Mouse (Mus musculus) liver, embryonic 16.5 days (tissue): ENCODE results near the gene Enkd1. TPM values are rescaled to one million over a fixed set of nuclear protein-coding genes. Genes with fewer than 3 reads are reported as not detected.

Experiments used
- ATAC-seq: fragments of 200-750 bp; cut with Nextera tagmentation; 2 replicates; pipeline ENCODE4 v1.8.0; 2017; ENCODE audit warnings: low read depth, mild to moderate bottlenecking, moderate number of reproducible peaks, moderate library complexity
- H3K27ac ChIP-seq: fragments of 300-500 bp; sonication (generic); 2 replicates; pipeline ENCODE4 v1.5.1; 2014; ENCODE audit warnings: mild to moderate bottlenecking, low read length
- H3K27me3 ChIP-seq: fragments of 300-500 bp; sonication (generic); 2 replicates; pipeline ENCODE4 v1.6.1; 2014; ENCODE audit warnings: low read depth, low read length, mixed read lengths; ENCODE audit not compliant: control insufficient read depth, insufficient read depth
- H3K36me3 ChIP-seq: fragments of 300-500 bp; sonication (generic); 2 replicates; pipeline ENCODE4 v1.6.1; 2014; ENCODE audit warnings: mild to moderate bottlenecking; ENCODE audit not compliant: control insufficient read depth, insufficient read depth
- H3K4me1 ChIP-seq: fragments of 300-500 bp; sonication (generic); 2 replicates; pipeline ENCODE4 v1.6.1; 2014; ENCODE audit warnings: low read depth, low read length, mixed read lengths; ENCODE audit not compliant: control insufficient read depth
- H3K4me2 ChIP-seq: fragments of 300-500 bp; sonication (generic); 2 replicates; pipeline ENCODE4 v1.6.1; 2014; ENCODE audit warnings: low read depth, low read length, mixed read lengths
- H3K4me3 ChIP-seq: fragments of 300-500 bp; sonication (generic); 2 replicates; pipeline ENCODE4 v1.5.1; 2014; ENCODE audit warnings: low read depth, mild to moderate bottlenecking, low read length
- H3K9ac ChIP-seq: fragments of 300-500 bp; sonication (generic); 2 replicates; pipeline ENCODE4 v1.6.1; 2014; ENCODE audit warnings: low read depth, low read length
- H3K9me3 ChIP-seq: fragments of 300-500 bp; sonication (generic); replicated peaks from 2 replicates; pipeline ENCODE4 v1.6.1; 2016; ENCODE audit warnings: low read length; ENCODE audit not compliant: control insufficient read depth
- WGBS: fragments of 180-500 bp; shearing (Covaris S2); extraction: QIAGEN DNeasy Blood & Tissue Kit; methylation state at CpG from one replicate; pipeline ENCODE4 v1.1.7; 2014; ENCODE audit not compliant: insufficient replicate concordance; 5-methylcytosine and 5-hydroxymethylcytosine counted together
- polyA plus RNA-seq: library from polyadenylated mRNA; unstranded; fragments of >200 nt; fragmentation: Nextera tagmentation; extraction: Ambion mirVana; gene quantifications from 2 replicates; pipeline ENCODE4 v1.2.1, GENCODE M21; 2015

Gene Enkd1
- polyA plus RNA-seq, 1 experiment from 2014 or later, result 4.1 TPM

GRCm38 (mm10) chr8:105722861-105723260, 14.9 kb upstream of the Enkd1 start:
- Histone ChIP-seq H3K27ac (no peak overlapping the region), H3K9me3 (no peaks in the 10 kb centered on the region), H3K36me3 (no peaks in the 10 kb centered on the region), H3K9ac (no peak overlapping the region), H3K4me2 (no peak overlapping the region), H3K4me1 (peaks cover 3% of the 10 kb centered on the region), H3K4me3 (no peak overlapping the region), H3K27me3 (no peaks in the 10 kb centered on the region)
- 84% methylated on average over 9 of the region's 9 CpGs for WGBS
- ATAC-seq, result no peak

DNA sequence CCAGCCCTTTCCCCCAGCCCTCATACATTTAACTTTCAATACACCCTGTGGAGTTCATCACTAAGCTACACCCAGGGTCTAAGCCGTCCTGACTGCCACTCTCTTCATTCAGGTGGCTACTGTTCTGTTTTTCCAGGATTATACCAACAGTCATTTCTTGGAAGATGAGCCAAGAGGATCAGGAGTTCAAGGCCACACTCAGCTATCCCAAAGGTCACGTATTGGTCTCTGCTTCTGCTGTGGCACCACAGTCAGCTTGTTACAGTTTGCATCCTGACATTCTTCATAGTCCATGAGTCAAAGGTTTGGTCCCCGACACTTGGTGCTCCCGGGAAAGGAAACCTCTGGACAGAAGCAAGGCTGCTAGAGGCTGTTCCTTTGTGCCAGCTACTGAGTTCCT, 11.6 kb upstream of the Enkd1 start:
- no peak for ATAC-seq
- no peak overlapping the region for H3K4me2 ChIP-seq
- no peaks in the 10 kb centered on the region for H3K9me3 ChIP-seq
- no peak overlapping the region for H3K9ac ChIP-seq
- H3K4me1 ChIP-seq, result no peaks in the 10 kb centered on the region
- no peak overlapping the region for H3K27ac ChIP-seq
- H3K36me3 ChIP-seq, result no peaks in the 10 kb centered on the region
- H3K27me3 ChIP-seq, result no peaks in the 10 kb centered on the region
- 68% methylated on average over 4 of the region's 4 CpGs for WGBS
- no peak overlapping the region for H3K4me3 ChIP-seq

DNA sequence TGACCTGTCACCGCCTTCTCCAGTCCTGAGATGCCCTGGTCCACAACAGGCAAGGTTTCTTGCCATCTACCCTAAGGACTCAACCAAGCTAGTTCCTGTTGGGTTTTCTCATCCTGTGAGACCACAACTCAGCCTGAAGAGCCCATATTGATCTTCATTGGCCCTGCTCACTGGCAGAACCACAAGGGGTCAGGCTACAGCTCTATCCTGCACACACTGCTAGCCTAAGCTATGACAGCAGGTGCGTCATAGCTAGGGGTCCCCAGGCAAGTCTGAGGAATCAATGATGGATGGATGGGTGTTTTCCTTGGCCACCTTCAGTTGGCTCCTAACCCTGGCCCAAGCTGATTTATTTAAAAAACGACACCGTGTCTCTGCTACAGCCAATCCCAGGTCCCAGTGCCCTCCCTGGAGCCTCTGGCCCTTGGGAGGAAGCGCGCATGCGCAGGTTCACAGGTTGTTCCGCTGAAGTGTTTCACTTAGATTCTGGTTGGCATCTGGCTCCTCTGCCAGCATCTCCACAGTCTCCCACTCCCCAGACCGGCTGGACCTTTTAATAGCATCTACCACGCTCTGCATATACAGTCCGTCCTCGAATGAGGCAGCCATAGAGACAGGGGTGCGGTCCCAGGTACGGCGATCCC, 8.4 kb upstream of the Enkd1 start:
- Histone ChIP-seq H3K4me2 (no peak overlapping the region), H3K36me3 (no peaks in the 10 kb centered on the region), H3K4me3 (no peak overlapping the region), H3K9me3 (no peaks in the 10 kb centered on the region), H3K27me3 (no peaks in the 10 kb centered on the region), H3K4me1 (no peaks in the 10 kb centered on the region), H3K27ac (no peak overlapping the region), H3K9ac (no peak overlapping the region)
- WGBS, result 87% methylated on average over 15 of the region's 15 CpGs
- no peak for ATAC-seq

DNA sequence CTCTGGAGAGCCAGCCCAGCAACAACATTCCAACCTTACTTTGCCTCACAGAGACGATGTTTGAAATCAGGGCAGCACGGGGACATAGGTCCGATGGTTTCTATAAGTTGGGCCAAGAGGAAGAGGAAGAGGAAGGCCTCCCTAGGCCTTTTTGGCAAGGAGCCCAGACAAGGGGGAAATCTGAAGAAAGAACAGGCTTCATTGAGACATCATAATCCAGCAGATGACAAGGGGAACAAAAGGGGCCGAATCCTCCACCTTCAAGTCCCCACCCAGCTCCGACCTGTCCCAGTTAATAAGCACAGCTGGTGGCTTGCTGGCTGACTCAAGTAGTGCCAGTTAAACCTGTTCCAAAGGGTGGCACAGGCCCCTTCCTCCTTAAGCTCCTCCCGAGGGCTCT, 7.0 kb upstream of the Enkd1 start:
- no peaks in the 10 kb centered on the region for H3K36me3 ChIP-seq
- no peak for ATAC-seq
- H3K4me2 ChIP-seq, result no peak overlapping the region
- H3K9me3 ChIP-seq, result no peaks in the 10 kb centered on the region
- H3K4me3 ChIP-seq, result no peak overlapping the region
- no peaks in the 10 kb centered on the region for H3K4me1 ChIP-seq
- H3K27me3 ChIP-seq, result no peaks in the 10 kb centered on the region
- no peak overlapping the region for H3K9ac ChIP-seq
- WGBS, result 48% methylated on average over 6 of the region's 6 CpGs
- H3K27ac ChIP-seq, result no peak overlapping the region

- WGBS, result 2% methylated on average over 3 of the region's 3 CpGs
- Histone ChIP-seq H3K27ac (no peak overlapping the region), H3K4me1 (no peaks in the 10 kb centered on the region), H3K36me3 (no peaks in the 10 kb centered on the region), H3K9ac (no peak overlapping the region), H3K27me3 (no peaks in the 10 kb centered on the region), H3K4me3 (no peak overlapping the region), H3K9me3 (no peaks in the 10 kb centered on the region), H3K4me2 (no peak overlapping the region)
- peak; percentile 50; the same call in 1 of the 2 replicates for ATAC-seq
Measured at GRCm38 (mm10) chr8:105714139-105714538, 6.1 kb upstream of the Enkd1 start.

- Histone ChIP-seq H3K4me3 (no peak overlapping the region), H3K27ac (no peak overlapping the region), H3K4me2 (no peak overlapping the region), H3K9ac (no peak overlapping the region), H3K36me3 (no peaks in the 10 kb centered on the region), H3K4me1 (peaks cover 7% of the 10 kb centered on the region), H3K9me3 (no peaks in the 10 kb centered on the region), H3K27me3 (no peaks in the 10 kb centered on the region)
- ATAC-seq, result no peak
- WGBS, result 50% methylated on average over 3 of the region's 3 CpGs
Measured at GRCm38 (mm10) chr8:105712286-105712685, 4.3 kb upstream of the Enkd1 start.

DNA sequence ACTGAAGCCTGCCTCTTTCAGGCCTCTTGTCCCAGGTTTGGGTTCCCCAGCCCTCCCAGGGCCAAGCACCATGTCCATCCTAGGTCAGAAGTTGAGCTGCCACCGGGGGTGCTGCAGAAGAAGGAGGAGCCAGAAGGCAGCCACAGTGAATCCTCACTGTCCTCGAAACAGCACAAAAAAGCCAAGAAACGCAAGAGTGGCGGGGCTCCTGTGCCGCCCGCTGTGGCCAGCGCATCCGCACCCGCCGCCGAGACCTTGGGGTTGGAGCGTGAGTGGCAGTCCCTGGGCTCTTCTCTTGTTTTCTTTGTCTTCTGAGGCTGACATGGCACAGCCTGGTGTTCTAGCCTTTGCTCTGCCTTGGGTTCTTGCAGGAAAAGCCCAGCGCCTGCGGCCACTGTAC, 1.3 kb upstream of the Enkd1 start:
- ATAC-seq, result no peak
- Histone ChIP-seq H3K4me1 (peaks cover 20% of the 10 kb centered on the region), H3K4me3 (no peak overlapping the region), H3K27ac (no peak overlapping the region), H3K4me2 (no peak overlapping the region), H3K27me3 (no peaks in the 10 kb centered on the region), H3K36me3 (no peaks in the 10 kb centered on the region), H3K9ac (no peak overlapping the region), H3K9me3 (no peaks in the 10 kb centered on the region)
- 77% methylated on average over 14 of the region's 14 CpGs for WGBS

- no peaks in the 10 kb centered on the region for H3K9me3 ChIP-seq
- no peak for ATAC-seq
- WGBS, result 75% methylated on average over 8 of the region's 8 CpGs
- no peak overlapping the region for H3K4me2 ChIP-seq
- H3K4me1 ChIP-seq, result peaks cover 20% of the 10 kb centered on the region
- no peak overlapping the region for H3K4me3 ChIP-seq
- H3K9ac ChIP-seq, result no peak overlapping the region
- H3K36me3 ChIP-seq, result no peaks in the 10 kb centered on the region
- no peaks in the 10 kb centered on the region for H3K27me3 ChIP-seq
- no peak overlapping the region for H3K27ac ChIP-seq
Measured at GRCm38 (mm10) chr8:105708675-105709074, 665 bp upstream of the Enkd1 start.

- 74% methylated on average over 12 of the region's 12 CpGs for WGBS
- no peaks in the 10 kb centered on the region for H3K27me3 ChIP-seq
- H3K9me3 ChIP-seq, result no peaks in the 10 kb centered on the region
- H3K9ac ChIP-seq, result no peak overlapping the region
- no peak for ATAC-seq
- H3K4me1 ChIP-seq, result peaks cover 28% of the 10 kb centered on the region
- H3K36me3 ChIP-seq, result no peaks in the 10 kb centered on the region
- no peak overlapping the region for H3K4me3 ChIP-seq
- H3K27ac ChIP-seq, result no peak overlapping the region
- H3K4me2 ChIP-seq, result no peak overlapping the region
Measured at GRCm38 (mm10) chr8:105706426-105706825, 1.6 kb downstream of the Enkd1 start.
